Mouse (Mus musculus) left cerebral cortex, adult 2 months (tissue): ENCODE data around the gene Rab1a. TPM values are rescaled to one million over a fixed set of nuclear protein-coding genes. Genes with fewer than 3 reads are reported as not detected.

Source experiments
- DNase-seq, 2 experiments: peaks; one replicate each; pipeline ENCODE4 v3.0.0; 2021 to 2022; ENCODE audit warnings: low spot score in 2 of 2, mixed read lengths in 1 of 2; ENCODE audit errors: extremely low spot score in 1 of 2
- H3K27ac ChIP-seq: fragments of 200-600 bp; 2 replicates; pipeline ENCODE4 v1.8.1; 2022
- H3K4me3 ChIP-seq: fragments of 200-600 bp; 2 replicates; pipeline ENCODE4 v1.8.1; 2022
- CTCF ChIP-seq: fragments of 200-600 bp; IDR thresholded peaks from 2 replicates; pipeline ENCODE4 v1.8.1; 2022; ENCODE audit warnings: antibody characterized with exemption, mild to moderate bottlenecking, moderate library complexity
- intact Hi-C: fragments of 180-260 bp; cut with DNase I; formaldehyde crosslinking; loops from one replicate; pipeline ENCODE4 v1.15.1; 2025
- total RNA-seq, 2 experiments: library from RNA; stranded (reverse); gene quantifications; 2 replicates each; pipeline ENCODE4 v1.2.3; 2021

The Rab1a gene
- total RNA-seq, 2 experiments from 2014 or later: 183 to 193 TPM

DNA sequence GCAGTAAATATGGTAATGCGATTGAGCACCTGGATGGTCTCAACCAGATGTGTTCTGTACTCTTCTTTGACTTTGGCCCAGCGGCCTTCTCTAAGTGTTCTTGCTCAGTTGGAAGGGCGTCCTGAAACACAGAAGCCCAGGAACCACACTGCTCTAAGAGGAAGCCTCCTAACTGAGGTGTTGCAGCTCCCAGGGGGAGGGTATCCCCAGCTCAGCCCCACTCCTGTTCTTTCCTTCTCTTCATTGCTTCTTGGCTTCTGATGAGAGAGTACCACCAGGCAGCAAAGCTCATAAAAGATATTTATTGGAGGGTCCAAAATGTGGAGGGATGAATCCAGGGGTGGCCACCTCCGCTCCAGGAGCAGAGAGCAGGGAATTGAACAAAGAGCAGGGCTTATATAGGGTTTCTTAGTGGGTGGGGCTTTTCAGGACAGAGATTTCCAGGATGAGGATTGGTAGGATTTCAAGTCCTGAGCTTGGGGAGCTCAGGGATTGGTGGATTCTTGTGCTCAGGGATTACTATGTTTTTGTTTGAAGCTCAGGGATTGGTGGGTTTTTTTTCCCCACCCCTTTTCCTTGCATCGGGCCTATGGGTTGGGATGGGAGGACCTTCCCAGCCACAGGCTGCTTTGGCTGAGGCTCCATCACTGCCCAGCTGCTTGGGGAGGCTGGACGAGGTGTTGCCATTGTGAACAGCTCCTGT, 49.4 kb downstream of the Rab1a start:
- no peak for TF ChIP-seq CTCF
- intact Hi-C loops: no loop called here

DNA sequence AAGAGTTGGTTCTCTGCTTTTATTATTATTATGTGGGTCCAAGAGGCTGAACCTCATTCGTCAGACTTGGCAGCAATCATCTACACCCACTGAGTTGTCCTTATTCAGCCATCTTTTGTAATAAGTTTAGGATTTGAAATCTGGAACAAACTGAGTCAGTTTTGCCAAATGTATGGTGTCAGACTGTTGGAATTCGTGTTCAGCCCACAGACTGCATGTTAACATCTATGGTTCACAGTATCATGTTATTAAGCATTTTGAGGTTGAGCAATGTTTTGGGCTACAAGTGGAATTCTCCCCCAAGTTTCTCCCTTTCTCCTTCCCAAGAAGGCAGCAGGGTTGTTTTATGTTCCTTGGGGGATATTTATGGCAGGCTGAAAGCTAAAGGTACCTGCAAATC, 51.9 kb downstream of the Rab1a start:
- intact Hi-C loops: no loop called here
- Histone ChIP-seq H3K27ac (no peak overlapping the region), H3K4me3 (no peak overlapping the region)
- DNase-seq: no peak
- no peak for TF ChIP-seq CTCF

More for the DNA sequence above, 49.4 kb downstream of the Rab1a start:
- H3K27ac ChIP-seq: no peak overlapping the region
- H3K4me3 ChIP-seq: no peak overlapping the region
- no peak for DNase-seq

DNA sequence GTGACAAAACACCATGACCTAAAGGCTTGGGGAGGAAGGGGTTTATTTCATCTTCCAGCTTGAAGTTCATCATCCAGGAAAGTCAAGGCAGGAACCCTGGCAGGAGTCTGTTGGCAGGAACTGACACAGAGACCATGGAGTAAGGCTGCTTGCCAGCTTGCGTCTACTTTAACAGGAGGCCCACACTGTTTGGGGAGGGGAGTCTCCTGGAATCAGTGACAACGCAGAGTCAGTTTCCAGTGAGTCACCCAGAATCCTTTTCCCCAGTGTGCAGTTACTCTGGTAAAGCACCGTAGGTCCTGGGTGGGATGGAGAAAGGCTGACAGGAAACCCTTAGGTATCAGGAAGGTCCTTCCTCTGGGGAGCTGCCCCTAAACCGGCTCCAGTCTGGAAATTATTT, 53.6 kb downstream of the Rab1a start:
- intact Hi-C loops: no loop called here
- H3K4me3 ChIP-seq: no peak overlapping the region
- DNase-seq: no peak
- TF ChIP-seq CTCF: no peak
- H3K27ac ChIP-seq: no peak overlapping the region

DNA sequence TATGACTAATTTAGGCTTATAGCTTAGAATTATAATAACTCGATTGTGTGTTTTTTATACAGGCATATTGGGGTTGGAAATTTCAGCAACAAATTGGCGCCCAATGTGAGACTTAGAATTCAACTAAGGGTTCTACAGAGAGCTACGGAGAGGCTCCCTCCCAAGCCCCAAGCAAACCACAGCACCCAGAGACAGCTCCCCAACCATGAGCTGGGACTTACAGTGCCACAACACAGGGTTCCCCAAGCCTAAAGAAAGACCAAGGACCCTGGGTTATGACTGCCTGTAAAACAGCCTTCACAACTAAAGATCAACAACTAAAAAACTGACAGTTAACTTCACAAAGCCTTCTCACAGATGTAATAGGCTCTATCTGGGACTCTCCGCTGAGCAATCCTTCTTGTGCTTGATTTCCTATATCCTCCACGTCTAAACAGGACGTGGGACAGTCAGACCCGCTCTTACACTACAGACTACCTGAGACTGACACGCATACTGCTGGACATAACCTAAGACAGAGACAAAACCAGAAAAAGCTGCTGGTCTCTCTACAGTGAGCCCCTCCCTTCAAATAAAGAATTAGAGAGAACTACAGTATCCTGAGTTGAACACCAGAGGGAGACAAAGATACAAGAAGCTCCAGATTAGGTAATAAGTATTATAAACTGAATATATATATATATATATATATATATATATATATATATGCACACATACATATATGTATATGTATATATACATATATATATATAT, 61.6 kb downstream of the Rab1a start:
- H3K27ac ChIP-seq: no peak overlapping the region
- no peak overlapping the region for H3K4me3 ChIP-seq
- intact Hi-C loops: loop anchor here (2.0 kb wide), 1 partner anchor 70 kb away; the partner anchor contains the start of gene Slc1a4
- DNase-seq: no peak
- peak; percentile 63 for TF ChIP-seq CTCF

DNA sequence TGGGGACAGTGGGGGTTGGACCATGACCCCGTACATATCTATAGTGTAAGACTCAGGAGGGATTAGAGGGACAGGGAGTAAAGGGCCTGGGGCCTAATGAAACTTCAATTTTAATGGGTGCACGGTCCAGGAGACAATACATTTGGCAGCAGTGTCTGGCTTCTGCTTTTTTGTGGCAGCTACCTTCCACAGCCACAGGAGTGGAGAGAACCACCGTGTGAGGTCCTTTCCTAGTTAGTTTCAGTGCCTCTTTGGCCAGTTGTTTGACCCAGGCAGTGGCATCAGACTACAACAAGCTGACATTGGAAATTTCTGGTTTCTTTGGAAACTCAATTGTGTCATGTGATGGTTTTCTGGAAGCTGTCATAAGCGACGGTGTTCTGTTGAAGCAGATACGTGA, 68.7 kb downstream of the Rab1a start:
- H3K27ac ChIP-seq: no peak overlapping the region
- H3K4me3 ChIP-seq: no peak overlapping the region
- no peak for DNase-seq
- no peak for TF ChIP-seq CTCF
- intact Hi-C loops: no loop called here

DNA sequence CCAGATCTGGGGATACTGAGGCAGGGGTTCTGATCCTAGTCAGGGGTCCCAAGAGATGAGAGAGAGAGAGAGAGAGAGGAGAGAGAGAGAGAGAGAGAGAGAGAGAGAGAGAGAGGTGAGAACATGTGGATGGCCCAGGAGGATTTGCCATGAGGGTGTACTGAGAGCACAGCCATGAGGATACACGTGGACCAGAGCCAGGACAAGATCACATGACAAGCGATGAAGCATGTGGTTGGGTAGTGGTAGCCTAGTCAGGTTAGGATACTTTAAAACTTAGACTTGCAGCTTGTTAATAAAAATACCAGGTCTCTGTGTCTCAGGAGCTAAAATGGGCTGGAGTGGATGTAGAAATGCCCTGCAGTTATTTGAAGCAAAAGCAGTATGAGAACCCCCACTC, 74.7 kb downstream of the Rab1a start:
- intact Hi-C loops: no loop called here
- no peak overlapping the region for H3K27ac ChIP-seq
- TF ChIP-seq CTCF: no peak
- H3K4me3 ChIP-seq: no peak overlapping the region
- no peak for DNase-seq

Other genes starting within 250 kb of the Rab1a start
- 100 to 1,000 TPM; 258 to 277 TPM for gene Actr2, start 88.5 kb upstream of the Rab1a start, total RNA-seq
- gene Cep68, start 48.0 kb downstream of the Rab1a start, total RNA-seq: 10 to 100 TPM; 31.5 to 32.5 TPM
- 10 to 100 TPM; 39.3 to 40.5 TPM for gene Slc1a4, start 131.3 kb downstream of the Rab1a start, total RNA-seq